Mouse (Mus musculus): Measurements from ENCODE around the gene Ptpn3.

Gene Ptpn3

DNA sequence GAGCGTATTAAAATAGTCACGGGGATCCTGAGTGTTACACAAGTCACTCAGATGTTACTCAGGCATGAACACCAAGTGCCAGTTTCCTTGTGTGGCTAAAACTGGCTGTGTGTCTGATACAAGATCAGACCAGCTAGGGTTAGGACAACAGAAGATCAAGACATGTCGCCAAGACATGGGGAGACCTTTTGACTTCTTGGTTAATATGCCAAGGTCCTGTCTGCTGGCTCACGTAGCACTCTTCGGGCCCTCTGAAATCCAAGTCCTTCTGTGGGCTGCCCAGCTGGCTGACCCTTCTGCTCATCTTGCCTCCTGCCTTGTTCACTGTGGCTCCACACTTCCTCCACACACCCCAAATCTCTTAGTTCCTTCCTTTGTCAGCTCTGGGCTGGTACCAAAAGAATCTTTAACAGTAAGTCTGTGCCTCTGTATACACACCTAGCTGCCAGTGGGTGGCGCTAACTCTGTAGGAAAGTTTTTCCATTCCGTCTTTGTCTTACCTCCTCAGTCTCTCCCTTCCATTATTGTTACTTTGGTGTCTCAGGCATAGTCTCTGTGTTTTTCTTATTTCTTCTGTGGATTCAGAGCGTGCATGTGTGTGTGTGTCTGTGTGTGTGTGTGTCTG is 38.5 kb downstream of the Ptpn3 start:
- DNase-seq (ENCODE audit: low spot score in 2 of 2): no peak

DNA sequence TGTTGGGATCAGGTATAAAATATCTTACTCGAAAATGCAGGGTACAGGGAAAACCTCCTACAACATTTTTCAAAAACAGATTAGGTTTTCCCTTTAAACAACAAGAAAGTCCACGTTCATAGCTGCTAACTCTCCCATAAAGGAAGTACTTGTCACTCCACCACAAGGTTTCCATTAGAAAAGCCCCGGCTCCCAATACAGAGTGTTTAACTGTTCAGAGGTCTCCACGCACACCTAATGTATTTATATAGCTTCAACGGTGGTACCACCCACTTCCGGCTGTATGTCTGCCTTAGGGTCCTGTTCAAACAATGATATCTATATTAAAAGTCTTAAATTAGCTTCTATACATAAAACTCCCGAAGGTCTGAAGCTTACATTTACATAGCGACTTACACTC is 39.2 kb downstream of the Ptpn3 start:
- no peak for DNase-seq (ENCODE audit: low spot score in 2 of 2)

GRCm38 (mm10) chr4:57261813-57262212 is 39.8 kb downstream of the Ptpn3 start:
- no peak for DNase-seq (ENCODE audit: low spot score in 2 of 2)

DNA sequence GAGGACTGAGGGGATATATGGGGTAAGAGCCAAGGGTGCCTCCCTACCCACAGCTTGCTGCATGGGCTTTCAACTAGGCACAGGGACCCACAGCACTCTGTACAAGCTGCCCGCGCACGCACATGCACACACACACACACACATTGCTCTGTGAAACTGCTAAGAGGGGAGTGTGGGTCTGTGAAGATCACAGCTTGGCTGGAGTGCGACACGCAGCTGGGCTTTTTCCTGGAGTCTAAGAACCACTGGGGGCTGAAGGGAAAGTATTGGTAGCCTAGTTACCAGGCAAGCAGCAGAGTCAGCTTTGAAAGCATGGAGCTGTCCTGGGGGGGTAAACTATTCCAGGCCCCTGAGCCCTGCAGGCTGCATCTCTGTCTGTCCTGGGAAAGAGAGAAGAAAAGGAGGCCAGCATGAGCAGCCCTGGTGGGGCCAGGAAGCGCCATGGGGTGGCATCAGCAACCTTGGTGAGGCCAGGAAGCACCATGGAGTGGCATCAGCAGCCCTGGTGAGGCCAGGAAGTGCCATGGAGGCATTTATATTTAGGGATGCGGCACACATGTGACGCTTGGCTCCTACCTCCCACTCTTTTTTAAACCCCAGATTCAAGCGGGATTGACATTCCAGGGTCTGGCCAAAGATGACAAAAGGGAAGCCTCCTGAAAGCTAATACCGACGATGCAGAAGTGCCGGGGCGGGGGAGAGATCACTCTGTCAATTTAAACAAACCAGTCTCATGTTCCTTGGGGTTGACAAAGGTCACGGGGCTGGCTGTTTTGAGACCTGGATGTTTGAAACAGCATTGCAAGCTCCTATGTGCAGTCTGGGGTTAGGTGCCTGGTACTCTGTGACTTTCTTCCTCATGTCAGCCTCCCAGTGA is 43.2 kb downstream of the Ptpn3 start:
- DNase-seq (ENCODE audit: low spot score in 2 of 2): no peak

- no peak for DNase-seq (ENCODE audit: low spot score in 2 of 2)
These were observed 44.2 kb downstream of the Ptpn3 start for GRCm38 (mm10) chr4:57257409-57257808.

DNA sequence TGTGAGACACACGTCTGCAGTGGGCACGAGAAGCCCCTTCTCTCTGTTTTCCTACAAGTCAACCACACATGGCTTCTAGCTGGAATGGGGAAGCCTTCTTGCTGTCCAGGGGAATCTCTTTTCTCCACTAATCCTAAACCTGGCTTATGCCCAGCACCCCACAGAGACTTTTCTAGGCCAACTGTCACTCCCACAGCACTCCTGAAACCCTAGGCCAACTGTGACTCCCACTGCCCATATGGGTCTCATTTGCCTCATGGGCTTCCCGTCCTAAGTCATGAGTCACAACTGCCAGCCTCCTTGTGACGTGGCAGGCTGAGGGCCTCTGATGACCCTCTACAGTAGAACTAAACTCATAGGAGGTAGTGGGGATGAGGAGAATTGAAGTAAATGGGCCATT is 44.9 kb downstream of the Ptpn3 start:
- DNase-seq (ENCODE audit: low spot score in 2 of 2): no peak

- DNase-seq (ENCODE audit: low spot score in 2 of 2): no peak
These were observed 47.2 kb downstream of the Ptpn3 start for GRCm38 (mm10) chr4:57254412-57254811.

GRCm38 (mm10) chr4:57250636-57251035 is 51.0 kb downstream of the Ptpn3 start:
- no peak for DNase-seq (ENCODE audit: low spot score in 2 of 2)

DNA sequence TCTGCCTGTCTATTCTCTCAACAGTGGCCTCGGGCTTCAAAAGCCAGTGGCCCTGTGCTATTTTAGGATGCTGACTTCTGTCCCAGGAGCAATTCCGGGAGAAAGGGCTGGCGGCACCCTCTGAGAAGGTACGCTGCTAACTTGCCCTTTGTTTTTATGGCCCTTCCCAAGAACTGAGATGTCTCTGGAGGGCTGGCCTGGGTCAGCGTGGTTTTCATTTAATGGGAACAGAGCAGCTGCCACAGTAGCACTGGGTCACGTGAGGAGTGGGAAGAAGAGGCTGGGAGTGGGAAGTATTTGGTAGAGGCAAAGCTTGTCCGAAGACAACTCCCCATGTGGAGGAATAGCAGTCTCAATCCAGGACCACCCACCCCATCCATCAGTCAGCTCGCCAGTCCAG is 52.5 kb downstream of the Ptpn3 start:
- no peak for DNase-seq (ENCODE audit: low spot score in 2 of 2)

DNA sequence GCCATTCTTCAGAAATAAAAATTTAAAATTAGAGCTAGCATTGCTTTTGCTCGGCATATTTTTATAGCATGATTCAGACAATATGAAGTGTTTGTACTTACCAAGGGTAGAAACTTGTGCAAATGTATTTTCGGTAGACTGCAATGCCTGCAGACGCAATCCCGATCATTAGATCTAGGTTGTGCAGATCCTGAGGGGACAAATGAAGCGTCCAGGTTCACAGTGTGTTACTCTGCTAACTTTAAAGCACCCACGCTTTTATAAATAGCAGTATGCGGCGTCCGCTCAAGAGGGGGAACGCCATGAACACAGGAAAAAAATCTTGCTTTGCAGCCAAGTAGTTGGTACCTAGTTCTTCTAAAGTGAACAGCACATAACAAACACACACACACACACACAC is 56.8 kb downstream of the Ptpn3 start:
- no peak for DNase-seq (ENCODE audit: low spot score in 2 of 2)

- no peak for DNase-seq (ENCODE audit: low spot score in 2 of 2)
These were observed 58.3 kb downstream of the Ptpn3 start for GRCm38 (mm10) chr4:57243312-57243711.

GRCm38 (mm10) chr4:57240934-57241333 is 60.7 kb downstream of the Ptpn3 start:
- no peak for DNase-seq (ENCODE audit: low spot score in 2 of 2)

DNA sequence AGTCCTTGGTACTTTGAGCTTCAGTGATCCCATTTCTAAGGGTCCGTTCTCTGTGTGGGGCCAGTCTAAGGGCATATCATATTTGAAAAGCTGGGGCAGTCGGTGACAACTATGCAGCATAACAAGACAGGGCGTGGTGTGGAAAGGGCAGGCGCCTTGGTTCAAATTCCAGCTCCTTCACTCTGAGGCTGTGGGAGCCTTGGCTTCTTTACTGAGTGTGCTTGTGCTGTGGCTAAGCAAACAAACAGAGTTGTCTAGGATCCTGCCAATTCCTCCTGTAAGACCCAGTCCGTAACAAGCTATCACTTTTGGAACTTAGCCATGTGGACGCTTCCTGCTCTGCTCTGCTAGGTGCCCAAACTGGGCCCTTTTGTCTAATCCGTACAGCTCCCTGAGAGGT is 61.5 kb downstream of the Ptpn3 start:
- no peak for DNase-seq (ENCODE audit: low spot score in 2 of 2)

GRCm38 (mm10) chr4:57239112-57239511 is 62.5 kb downstream of the Ptpn3 start:
- DNase-seq (ENCODE audit: low spot score in 2 of 2): no peak

- DNase-seq (ENCODE audit: low spot score in 2 of 2): no peak
These were observed 63.5 kb downstream of the Ptpn3 start for GRCm38 (mm10) chr4:57238118-57238517.

- no peak for DNase-seq (ENCODE audit: low spot score in 2 of 2)
These were observed 65.1 kb downstream of the Ptpn3 start for GRCm38 (mm10) chr4:57236513-57236912.

GRCm38 (mm10) chr4:57235741-57236140 is 65.9 kb downstream of the Ptpn3 start:
- DNase-seq (ENCODE audit: low spot score in 2 of 2): no peak

- no peak for DNase-seq (ENCODE audit: low spot score in 2 of 2)
These were observed 67.3 kb downstream of the Ptpn3 start for GRCm38 (mm10) chr4:57234348-57234747.

GRCm38 (mm10) chr4:57232439-57232838 is 69.2 kb downstream of the Ptpn3 start:
- DNase-seq (ENCODE audit: low spot score in 2 of 2): no peak

GRCm38 (mm10) chr4:57231323-57231722 is 70.3 kb downstream of the Ptpn3 start:
- no peak for DNase-seq (ENCODE audit: low spot score in 2 of 2)

GRCm38 (mm10) chr4:57230341-57230740 is 71.3 kb downstream of the Ptpn3 start:
- DNase-seq (ENCODE audit: low spot score in 2 of 2): no peak

GRCm38 (mm10) chr4:57228601-57229520 is 72.8 kb downstream of the Ptpn3 start:
- DNase-seq (ENCODE audit: low spot score in 2 of 2): no peak
